In genomic region chr10:78752452-78753191, GRCm38 (mm10) we compare ENCODE assay signal across 8 mouse cellular contexts. TPM values are rescaled to one million over a fixed set of nuclear protein-coding genes. Genes with fewer than 3 reads are reported as not detected.
A peak's percentile ranks its signal among the peaks of the same experiment; 100 is the strongest.
DNase-seq lines count a peak whose midpoint lies in the region; ATAC-seq and TF ChIP-seq lines count a peak whose summit lies in the region.

Gene Ccdc105 (minus strand): TSS chr10:78753065.

- H3K27ac ChIP-seq in ES-Bruce4 (ENCODE audit: insufficient read depth, low read length), result no peak within 1 kb of the TSS
- no peak within 1 kb of the TSS for H3K27ac ChIP-seq in bone marrow macrophage, adult 2 months (ENCODE audit: insufficient read depth, low read depth, low read length)
- peak within 1 kb of the TSS; percentile 55; the same call in 1 of the 2 replicates for H3K27ac ChIP-seq in embryonic facial prominence, embryonic 15.5 days (replicated peaks)
- no peak within 1 kb of the TSS for H3K27ac ChIP-seq in heart, postnatal 0 days (ENCODE audit: low read depth)
- H3K27ac ChIP-seq in lung, postnatal 0 days (ENCODE audit: low read length), result no peak within 1 kb of the TSS

- TF ChIP-seq CTCF in ES-Bruce4 (IDR thresholded peaks at IDR 0.05; ENCODE audit: low read depth, low read length), result no peak
- no peak for TF ChIP-seq CTCF in bone marrow macrophage, adult 2 months (IDR thresholded peaks at IDR 0.05; ENCODE audit: low read depth, low read length)
- TF ChIP-seq CTCF in heart, postnatal 0 days (IDR thresholded peaks at IDR 0.05; ENCODE audit: low read depth), result no peak
- TF ChIP-seq CTCF in lung, postnatal 0 days (IDR thresholded peaks at IDR 0.05), result no peak

- H3K4me3 ChIP-seq in ES-Bruce4 (ENCODE audit: low read depth, low read length), result peak within 1 kb of the TSS; percentile 68
- peak within 1 kb of the TSS; percentile 32 for H3K4me3 ChIP-seq in bone marrow macrophage, adult 2 months (ENCODE audit: insufficient read depth, low read length)
- H3K4me3 ChIP-seq in embryonic facial prominence, embryonic 15.5 days (replicated peaks), result peak within 1 kb of the TSS; percentile 56
- H3K4me3 ChIP-seq in heart, postnatal 0 days (ENCODE audit: low read depth, low read length), result peak within 1 kb of the TSS; percentile 51
- peak within 1 kb of the TSS; percentile 39 for H3K4me3 ChIP-seq in lung, postnatal 0 days (ENCODE audit: low read depth, low read length)

- peak within 1 kb of the TSS; percentile 12 for H3K9ac ChIP-seq in ES-Bruce4 (ENCODE audit: low read depth, poor library complexity, severe bottlenecking)
- H3K9ac ChIP-seq in embryonic facial prominence, embryonic 15.5 days, result peak within 1 kb of the TSS; percentile 53; the same call in 1 of the 2 replicates
- no peak within 1 kb of the TSS; the same call in 1 of the 2 replicates for H3K9ac ChIP-seq in heart, postnatal 0 days (replicated peaks; ENCODE audit: low read depth, low read length)
- H3K9ac ChIP-seq in lung, postnatal 0 days (replicated peaks; ENCODE audit: low read depth), result 0 out of 2 replicates have a peak within 1 kb of the TSS, but pooled peaks have one; percentile 16

- H3K36me3 ChIP-seq in ES-Bruce4 (ENCODE audit: control insufficient read depth, insufficient read depth, low read length, poor library complexity, severe bottlenecking), result no peaks in the 10 kb centered on the region
- no peaks in the 10 kb centered on the region for H3K36me3 ChIP-seq in embryonic facial prominence, embryonic 15.5 days
- H3K36me3 ChIP-seq in heart, postnatal 0 days (replicated peaks; ENCODE audit: control insufficient read depth, insufficient read depth, low read length), result no peaks in the 10 kb centered on the region
- no peaks in the 10 kb centered on the region for H3K36me3 ChIP-seq in lung, postnatal 0 days (ENCODE audit: insufficient read depth, low read length)

- peak within 1 kb of the TSS; percentile 87 for H3K4me2 ChIP-seq in embryonic facial prominence, embryonic 15.5 days (replicated peaks)
- H3K4me2 ChIP-seq in heart, postnatal 0 days (ENCODE audit: low read depth, low read length), result peak within 1 kb of the TSS; percentile 76
- H3K4me2 ChIP-seq in lung, postnatal 0 days (replicated peaks; ENCODE audit: low read depth, low read length), result peak within 1 kb of the TSS; percentile 80

- peak; percentile 90 for ATAC-seq in embryonic facial prominence, embryonic 15.5 days (ENCODE audit: insufficient number of reproducible peaks, low FRiP score, low TSS enrichment, low read depth)
- peak; percentile 76 for ATAC-seq in heart, postnatal 0 days (ENCODE audit: insufficient read depth, low read depth)
- peak; percentile 85 for ATAC-seq in lung, postnatal 0 days

- peak; percentile 44 for TF ChIP-seq POLR2A in ES-Bruce4 (IDR thresholded peaks at IDR 0.05; ENCODE audit: insufficient read depth, low read length)
- no peak for TF ChIP-seq POLR2A in bone marrow macrophage, adult 2 months (IDR thresholded peaks at IDR 0.05; ENCODE audit: borderline replicate concordance, low read depth, low read length)

- H3K27me3 ChIP-seq in ES-Bruce4 (ENCODE audit: control insufficient read depth, insufficient read depth, low read length, poor library complexity, severe bottlenecking), result no peaks in the 10 kb centered on the region; the same call in 1 of the 2 replicates
- H3K27me3 ChIP-seq in embryonic facial prominence, embryonic 15.5 days, result no peaks in the 10 kb centered on the region
- peaks cover 16% of the 10 kb centered on the region for H3K27me3 ChIP-seq in heart, postnatal 0 days (ENCODE audit: control insufficient read depth, insufficient read depth, low read length)
- H3K27me3 ChIP-seq in lung, postnatal 0 days (replicated peaks; ENCODE audit: insufficient read depth, low read length), result no peaks in the 10 kb centered on the region

- no peaks in the 10 kb centered on the region for H3K9me3 ChIP-seq in ES-Bruce4 (replicated peaks; ENCODE audit: control insufficient read depth, insufficient read depth, low read length, poor library complexity, severe bottlenecking)
- H3K9me3 ChIP-seq in embryonic facial prominence, embryonic 15.5 days (replicated peaks), result no peaks in the 10 kb centered on the region
- H3K9me3 ChIP-seq in heart, postnatal 0 days (replicated peaks; ENCODE audit: control insufficient read depth, low read length), result no peaks in the 10 kb centered on the region
- H3K9me3 ChIP-seq in lung, postnatal 0 days (ENCODE audit: low read length), result no peaks in the 10 kb centered on the region

- 0 out of 2 replicates have a peak, but pooled peaks have one; percentile 4 for TF ChIP-seq EP300 in ES-Bruce4 (IDR thresholded peaks at IDR 0.05; ENCODE audit: insufficient read depth, low read depth, low read length)
- no peak for TF ChIP-seq EP300 in heart, postnatal 0 days (IDR thresholded peaks at IDR 0.05; ENCODE audit: low read depth)
- TF ChIP-seq EP300 in lung, postnatal 0 days (IDR thresholded peaks at IDR 0.05), result no peak

- DNase-seq in heart, postnatal 0 days (ENCODE audit: low spot score), result peak; percentile 35
- peak; percentile 74 to 76 for DNase-seq in layer of hippocampus, postnatal 14 days (ENCODE audit: low spot score in 2 of 2)
- peak; percentile 59 for DNase-seq in lung, postnatal 0 days (ENCODE audit: low spot score)
- DNase-seq in right cerebral cortex, postnatal 10 days (ENCODE audit: low spot score in 2 of 2), result peak; percentile 90 to 92
- DNase-seq in T-cell, adult 2 months (ENCODE audit: low spot score), result no peak

- H3K4me1 ChIP-seq in ES-Bruce4 (ENCODE audit: control insufficient read depth, insufficient read depth, low read length), result peaks cover 3% of the 10 kb centered on the region
- H3K4me1 ChIP-seq in bone marrow macrophage, adult 2 months (ENCODE audit: control insufficient read depth, insufficient read depth, low read length), result no peaks in the 10 kb centered on the region
- peaks cover 16% of the 10 kb centered on the region for H3K4me1 ChIP-seq in embryonic facial prominence, embryonic 15.5 days
- no peaks in the 10 kb centered on the region for H3K4me1 ChIP-seq in heart, postnatal 0 days (ENCODE audit: control insufficient read depth, insufficient read depth)
- H3K4me1 ChIP-seq in lung, postnatal 0 days (ENCODE audit: insufficient read depth, low read depth, low read length), result peaks cover 3% of the 10 kb centered on the region; the same call in 1 of the 2 replicates

- 1% methylated on average over 61 of the region's 61 CpGs for WGBS in embryonic facial prominence, embryonic 15.5 days
- WGBS in heart, postnatal 0 days, result 3% methylated on average over 56 of the region's 61 CpGs
- WGBS in lung, postnatal 0 days, result 5% methylated on average over 60 of the region's 61 CpGs

RNA-seq across cellular contexts. Expression of gene Ccdc105, which starts in this region (rescaled TPM):
- polyA plus RNA-seq in ES-Bruce4 (2011; ENCODE audit: insufficient read depth, insufficient read length, low read depth, missing spikeins), result not detected in 2 replicates
- not detected in 2 replicates for polyA plus RNA-seq in bone marrow macrophage, adult 2 months (2012; ENCODE audit: insufficient read depth, insufficient read length, missing spikeins)
- 0.15 TPM in 1 of 2 replicates, not detected in the other for polyA plus RNA-seq in embryonic facial prominence, embryonic 15.5 days (2015; fragmentation: Nextera tagmentation; extraction: Ambion mirVana)
- total RNA-seq in heart, postnatal 0 days (2014; rRNA removed; ENCODE audit: low replicate concordance), result not detected in 2 replicates
- not detected in 2 replicates for polyA plus RNA-seq in heart, postnatal 0 days (2015; fragmentation: Nextera tagmentation; extraction: Ambion mirVana)
- under 1 TPM; 0.29 to 0.32 TPM for total RNA-seq in layer of hippocampus, postnatal 14 days (2021)
- polyA plus RNA-seq in lung, postnatal 0 days (2015; fragmentation: Nextera tagmentation; extraction: Ambion mirVana), result not detected in 2 replicates

Comparison
In these comparisons a context has a peak if more than half of its experiments do, and no peak if none do; other contexts are left out.
1. Peak in ATAC-seq, H3K4me3 ChIP-seq, H3K27ac ChIP-seq, H3K9ac ChIP-seq and H3K4me2 ChIP-seq in embryonic facial prominence, embryonic 15.5 days; RNA of the gene not detected or under 1 TPM.
2. Peak in DNase-seq, ATAC-seq, H3K4me3 ChIP-seq and H3K4me2 ChIP-seq in heart, postnatal 0 days; RNA of the gene not detected or under 1 TPM.
3. Peak in DNase-seq in layer of hippocampus, postnatal 14 days; RNA of the gene not detected or under 1 TPM.
4. Peak in DNase-seq, ATAC-seq, H3K4me3 ChIP-seq, H3K9ac ChIP-seq and H3K4me2 ChIP-seq in lung, postnatal 0 days; RNA of the gene not detected or under 1 TPM.